Mouse (Mus musculus): ENCODE data around the gene Bnipl. TPM values are rescaled to one million over a fixed set of nuclear protein-coding genes. Genes with fewer than 3 reads are reported as not detected.
A peak's percentile ranks its signal among the peaks of the same experiment; 100 is the strongest.

The Bnipl gene
- total and polyA plus RNA-seq, 3 experiments, result 0.03 TPM; not detected in 2

GRCm38 (mm10) chr3:95264724-95265123 lies 13.7 kb upstream of the Bnipl start:
- DNase-seq (ENCODE audit: low spot score) (no peak), ATAC-seq (ENCODE audit: extremely low read depth, insufficient number of reproducible peaks, low FRiP score, poor library complexity, severe bottlenecking) (no peak)
- Histone ChIP-seq H3K27me3 (ENCODE audit: insufficient read depth, low read length) (no peaks in the 10 kb centered on the region), H3K9me3 (replicated peaks) (peaks cover 5% of the 10 kb centered on the region), H3K36me3 (replicated peaks) (peaks cover 84% of the 10 kb centered on the region), H3K4me1 (ENCODE audit: insufficient read depth, low read depth, low read length) (peaks cover 3% of the 10 kb centered on the region; the same call in 1 of the 2 replicates), H3K4me3 (ENCODE audit: low read depth, low read length) (no peak overlapping the region)
- TF ChIP-seq TAL1 (conservative IDR thresholded peaks at IDR 0.05; ENCODE audit: low read depth, low read length) (no peak), GATA2 (IDR thresholded peaks at IDR 0.05; ENCODE audit: borderline replicate concordance, low read depth, low read length) (no peak), CTCF (IDR thresholded peaks at IDR 0.05; ENCODE audit: low read depth, low read length) (no peak), POLR2AphosphoS5 (IDR thresholded peaks at IDR 0.05; ENCODE audit: insufficient replicate concordance, low read depth, low read length) (no peak), GATA1 (IDR thresholded peaks at IDR 0.05; ENCODE audit: borderline replicate concordance, low read length) (no peak)

- peaks cover 82% of the 10 kb centered on the region for H3K36me3 ChIP-seq (replicated peaks)
- H3K4me3 ChIP-seq (ENCODE audit: low read depth, low read length), result no peak overlapping the region
- H3K27me3 ChIP-seq (ENCODE audit: insufficient read depth, low read length), result no peaks in the 10 kb centered on the region
- H3K9me3 ChIP-seq (replicated peaks), result peaks cover 5% of the 10 kb centered on the region
- ATAC-seq (ENCODE audit: extremely low read depth, insufficient number of reproducible peaks, low FRiP score, poor library complexity, severe bottlenecking) (peak; percentile 40), DNase-seq (ENCODE audit: low spot score) (peak; percentile 58)
- TF ChIP-seq CTCF (IDR thresholded peaks at IDR 0.05; ENCODE audit: low read depth, low read length), result peak; percentile 68
- no peak for TF ChIP-seq POLR2AphosphoS5 (IDR thresholded peaks at IDR 0.05; ENCODE audit: insufficient replicate concordance, low read depth, low read length)
- H3K4me1 ChIP-seq (ENCODE audit: insufficient read depth, low read depth, low read length), result peaks cover 3% of the 10 kb centered on the region; the same call in 1 of the 2 replicates
These were observed 12.2 kb upstream of the Bnipl start for GRCm38 (mm10) chr3:95263089-95263739.

GRCm38 (mm10) chr3:95261975-95262374 lies 11.0 kb upstream of the Bnipl start:
- H3K27me3 ChIP-seq (ENCODE audit: insufficient read depth, low read length), result no peaks in the 10 kb centered on the region
- TF ChIP-seq POLR2AphosphoS5 (IDR thresholded peaks at IDR 0.05; ENCODE audit: insufficient replicate concordance, low read depth, low read length) (no peak), CTCF (IDR thresholded peaks at IDR 0.05; ENCODE audit: low read depth, low read length) (no peak), GATA1 (IDR thresholded peaks at IDR 0.05; ENCODE audit: borderline replicate concordance, low read length) (no peak), TAL1 (conservative IDR thresholded peaks at IDR 0.05; ENCODE audit: low read depth, low read length) (no peak), GATA2 (IDR thresholded peaks at IDR 0.05; ENCODE audit: borderline replicate concordance, low read depth, low read length) (no peak)
- peaks cover 81% of the 10 kb centered on the region for H3K36me3 ChIP-seq (replicated peaks)
- ATAC-seq (ENCODE audit: extremely low read depth, insufficient number of reproducible peaks, low FRiP score, poor library complexity, severe bottlenecking) (no peak), DNase-seq (ENCODE audit: low spot score) (no peak)
- peaks cover 2% of the 10 kb centered on the region for H3K9me3 ChIP-seq (replicated peaks)
- H3K4me3 ChIP-seq (ENCODE audit: low read depth, low read length), result no peak overlapping the region
- H3K4me1 ChIP-seq (ENCODE audit: insufficient read depth, low read depth, low read length), result peaks cover 3% of the 10 kb centered on the region; the same call in 1 of the 2 replicates

- TF ChIP-seq GATA1 (IDR thresholded peaks at IDR 0.05; ENCODE audit: borderline replicate concordance, low read length), result no peak
- TF ChIP-seq POLR2AphosphoS5 (IDR thresholded peaks at IDR 0.05; ENCODE audit: insufficient replicate concordance, low read depth, low read length), result no peak
- no peak for TF ChIP-seq TAL1 (conservative IDR thresholded peaks at IDR 0.05; ENCODE audit: low read depth, low read length)
- no peak for TF ChIP-seq CTCF (IDR thresholded peaks at IDR 0.05; ENCODE audit: low read depth, low read length)
- TF ChIP-seq GATA2 (IDR thresholded peaks at IDR 0.05; ENCODE audit: borderline replicate concordance, low read depth, low read length), result no peak
- Histone ChIP-seq H3K36me3 (replicated peaks) (peaks cover 84% of the 10 kb centered on the region), H3K4me3 (ENCODE audit: low read depth, low read length) (no peak overlapping the region), H3K9me3 (replicated peaks) (no peaks in the 10 kb centered on the region), H3K27me3 (ENCODE audit: insufficient read depth, low read length) (no peaks in the 10 kb centered on the region), H3K4me1 (ENCODE audit: insufficient read depth, low read depth, low read length) (no peaks in the 10 kb centered on the region)
- ATAC-seq (ENCODE audit: extremely low read depth, insufficient number of reproducible peaks, low FRiP score, poor library complexity, severe bottlenecking) (no peak), DNase-seq (ENCODE audit: low spot score) (no peak)
These were observed 5.9 kb upstream of the Bnipl start for GRCm38 (mm10) chr3:95256931-95257330.

GRCm38 (mm10) chr3:95250361-95250760 lies 632 bp downstream of the Bnipl start:
- ATAC-seq (ENCODE audit: extremely low read depth, insufficient number of reproducible peaks, low FRiP score, poor library complexity, severe bottlenecking), result no peak
- Histone ChIP-seq H3K4me3 (ENCODE audit: low read depth, low read length) (no peak overlapping the region), H3K27me3 (ENCODE audit: insufficient read depth, low read length) (no peaks in the 10 kb centered on the region), H3K36me3 (replicated peaks) (peaks cover 33% of the 10 kb centered on the region), H3K4me1 (ENCODE audit: insufficient read depth, low read depth, low read length) (peaks cover 34% of the 10 kb centered on the region), H3K9me3 (replicated peaks) (no peaks in the 10 kb centered on the region)
- no peak for TF ChIP-seq TAL1 (conservative IDR thresholded peaks at IDR 0.05; ENCODE audit: low read depth, low read length)
- TF ChIP-seq GATA1 (IDR thresholded peaks at IDR 0.05; ENCODE audit: borderline replicate concordance, low read length), result no peak
- TF ChIP-seq GATA2 (IDR thresholded peaks at IDR 0.05; ENCODE audit: borderline replicate concordance, low read depth, low read length), result no peak
- TF ChIP-seq CTCF (IDR thresholded peaks at IDR 0.05; ENCODE audit: low read depth, low read length), result no peak
- no peak for TF ChIP-seq POLR2AphosphoS5 (IDR thresholded peaks at IDR 0.05; ENCODE audit: insufficient replicate concordance, low read depth, low read length)
- DNase-seq (ENCODE audit: low spot score), result no peak

GRCm38 (mm10) chr3:95247660-95248336 lies 3.2 kb downstream of the Bnipl start:
- peaks cover 34% of the 10 kb centered on the region for H3K4me1 ChIP-seq (ENCODE audit: insufficient read depth, low read depth, low read length)
- H3K27me3 ChIP-seq (ENCODE audit: insufficient read depth, low read length), result no peaks in the 10 kb centered on the region
- TF ChIP-seq GATA1 (IDR thresholded peaks at IDR 0.05; ENCODE audit: borderline replicate concordance, low read length) (no peak), GATA2 (IDR thresholded peaks at IDR 0.05; ENCODE audit: borderline replicate concordance, low read depth, low read length) (no peak)
- H3K4me3 ChIP-seq (ENCODE audit: low read depth, low read length), result no peak overlapping the region
- H3K36me3 ChIP-seq (replicated peaks), result peaks cover 10% of the 10 kb centered on the region
- DNase-seq (ENCODE audit: low spot score), result no peak
- ATAC-seq (ENCODE audit: extremely low read depth, insufficient number of reproducible peaks, low FRiP score, poor library complexity, severe bottlenecking), result no peak
- no peaks in the 10 kb centered on the region for H3K9me3 ChIP-seq (replicated peaks)
